Mouse (Mus musculus) neural tube, embryonic 11.5 days (tissue): ENCODE measurements around the gene P4hb. TPM values are rescaled to one million over a fixed set of nuclear protein-coding genes. Genes with fewer than 3 reads are reported as not detected.

ENCODE experiments used
- polyA plus RNA-seq: library from polyadenylated mRNA; unstranded; fragments of >200 nt; fragmentation: Nextera tagmentation; extraction: Ambion mirVana; gene quantifications from 2 replicates; pipeline ENCODE4 v1.2.1, GENCODE M21; 2014

Gene P4hb
- polyA plus RNA-seq, 1 experiment from 2014 or later: 562 TPM

Other genes with a start within 250 kb of the P4hb start
- gene Actg1, start 224.7 kb downstream of the P4hb start, polyA plus RNA-seq: 3,675 and 3,804 TPM in 2 replicates
- 0.42 and 0.81 TPM in 2 replicates for gene Fscn2, start 211.7 kb downstream of the P4hb start, polyA plus RNA-seq
- 34.5 and 39.5 TPM in 2 replicates for gene Faap100, start 194.5 kb downstream of the P4hb start, polyA plus RNA-seq
- gene Nploc4, start 135.5 kb downstream of the P4hb start, polyA plus RNA-seq: 44.7 and 51.0 TPM in 2 replicates
- not detected in 2 replicates for gene Tspan10, start 130.6 kb downstream of the P4hb start, polyA plus RNA-seq
- gene Pde6g, start 119.8 kb downstream of the P4hb start, polyA plus RNA-seq: 0.65 TPM in 1 of 2 replicates, not detected in the other
- 12.0 and 14.4 TPM in 2 replicates for gene Oxld1, start 115.2 kb downstream of the P4hb start, polyA plus RNA-seq
- gene Ccdc137, start 115.1 kb downstream of the P4hb start, polyA plus RNA-seq: 26.4 and 29.0 TPM in 2 replicates
- gene Arl16, start 105.6 kb downstream of the P4hb start, polyA plus RNA-seq: 61.2 and 65.7 TPM in 2 replicates
- 142 and 145 TPM in 2 replicates for gene Mrpl12, start 88.6 kb downstream of the P4hb start, polyA plus RNA-seq
- gene Slc25a10, start 81.4 kb downstream of the P4hb start, polyA plus RNA-seq: 41.4 and 49.5 TPM in 2 replicates
- gene Gcgr, start 42.6 kb downstream of the P4hb start, polyA plus RNA-seq: 0.19 and 0.24 TPM in 2 replicates
- gene Mcrip1, start 23.5 kb downstream of the P4hb start, polyA plus RNA-seq: 244 and 251 TPM in 2 replicates
- not detected in 2 replicates for gene Ppp1r27, start 22.1 kb downstream of the P4hb start, polyA plus RNA-seq
- gene Arhgdia, start 8.4 kb upstream of the P4hb start, polyA plus RNA-seq: 686 and 719 TPM in 2 replicates
- gene Alyref, start 25.1 kb upstream of the P4hb start, polyA plus RNA-seq: 669 and 698 TPM in 2 replicates
- 198 and 199 TPM in 2 replicates for gene Anapc11, start 25.2 kb upstream of the P4hb start, polyA plus RNA-seq
- 0.78 TPM in 1 of 2 replicates, not detected in the other for gene Npb, start 35.2 kb upstream of the P4hb start, polyA plus RNA-seq
- gene Pcyt2, start 44.7 kb upstream of the P4hb start, polyA plus RNA-seq: 109 and 118 TPM in 2 replicates
- gene Sirt7, start 52.0 kb upstream of the P4hb start, polyA plus RNA-seq: 37.2 and 39.0 TPM in 2 replicates
- gene Mafg, start 60.3 kb upstream of the P4hb start, polyA plus RNA-seq: 26.5 and 27.5 TPM in 2 replicates
- 31.8 and 33.8 TPM in 2 replicates for gene Pycr1, start 70.5 kb upstream of the P4hb start, polyA plus RNA-seq
- 0.89 TPM in 1 of 2 replicates, not detected in the other for gene Myadml2, start 74.9 kb upstream of the P4hb start, polyA plus RNA-seq
- 2.6 and 3.0 TPM in 2 replicates for gene Notum, start 87.9 kb upstream of the P4hb start, polyA plus RNA-seq
- 124 and 136 TPM in 2 replicates for gene Aspscr1, start 99.7 kb upstream of the P4hb start, polyA plus RNA-seq
- gene Cenpx, start 140.5 kb upstream of the P4hb start, polyA plus RNA-seq: 112 and 115 TPM in 2 replicates
- gene Lrrc45, start 140.7 kb upstream of the P4hb start, polyA plus RNA-seq: 39.7 and 44.7 TPM in 2 replicates
- gene Rac3, start 148.2 kb upstream of the P4hb start, polyA plus RNA-seq: 12.1 and 13.9 TPM in 2 replicates
- gene Dcxr, start 154.0 kb upstream of the P4hb start, polyA plus RNA-seq: 14.9 and 16.5 TPM in 2 replicates
- gene Cbr2, start 158.9 kb upstream of the P4hb start, polyA plus RNA-seq: 1.8 and 2.0 TPM in 2 replicates
- 7.7 and 8.6 TPM in 2 replicates for gene Hmga1b, start 189.5 kb upstream of the P4hb start, polyA plus RNA-seq
- gene Rfng, start 211.0 kb upstream of the P4hb start, polyA plus RNA-seq: 36.7 and 40.5 TPM in 2 replicates
- gene Gps1, start 211.0 kb upstream of the P4hb start, polyA plus RNA-seq: 286 and 291 TPM in 2 replicates
- 83.4 and 84.7 TPM in 2 replicates for gene Dus1l, start 223.2 kb upstream of the P4hb start, polyA plus RNA-seq